Mouse (Mus musculus): Measurements from ENCODE around the gene Usp20. TPM values are rescaled to one million over a fixed set of nuclear protein-coding genes. Genes with fewer than 3 reads are reported as not detected.

Gene Usp20
- polyA plus RNA-seq, 1 experiment, result 8.0 TPM

GRCm38 (mm10) chr2:31053851-31054340 lies 71.8 kb downstream of the Usp20 start:
- Histone ChIP-seq H3K9me3 (no peaks in the 10 kb centered on the region), H3K36me3 (replicated peaks; ENCODE audit: low read length) (peaks cover 100% of the 10 kb centered on the region), H3K4me3 (replicated peaks) (no peak overlapping the region), H3K4me1 (peaks cover 81% of the 10 kb centered on the region), H3K27me3 (replicated peaks) (no peaks in the 10 kb centered on the region)
- no peak for TF ChIP-seq GATA1 (IDR thresholded peaks at IDR 0.05; ENCODE audit: borderline replicate concordance, low read length)
- TF ChIP-seq FLI1 (IDR thresholded peaks at IDR 0.05; ENCODE audit: low read length), result no peak

- no peaks in the 10 kb centered on the region for H3K27me3 ChIP-seq (replicated peaks)
- peak overlapping the region; percentile 53 for H3K4me3 ChIP-seq (replicated peaks)
- TF ChIP-seq GATA1 (IDR thresholded peaks at IDR 0.05; ENCODE audit: borderline replicate concordance, low read length), result no peak
- no peak for TF ChIP-seq FLI1 (IDR thresholded peaks at IDR 0.05; ENCODE audit: low read length)
- H3K4me1 ChIP-seq, result peaks cover 74% of the 10 kb centered on the region
- H3K9me3 ChIP-seq, result no peaks in the 10 kb centered on the region
- H3K36me3 ChIP-seq (replicated peaks; ENCODE audit: low read length), result peaks cover 95% of the 10 kb centered on the region
These were observed 74.0 kb downstream of the Usp20 start for GRCm38 (mm10) chr2:31056070-31056469.

GRCm38 (mm10) chr2:31057549-31058177 lies 75.6 kb downstream of the Usp20 start:
- peaks cover 87% of the 10 kb centered on the region for H3K36me3 ChIP-seq (replicated peaks; ENCODE audit: low read length)
- no peak overlapping the region for H3K4me3 ChIP-seq (replicated peaks)
- no peak for TF ChIP-seq GATA1 (IDR thresholded peaks at IDR 0.05; ENCODE audit: borderline replicate concordance, low read length)
- no peak for TF ChIP-seq FLI1 (IDR thresholded peaks at IDR 0.05; ENCODE audit: low read length)
- peaks cover 73% of the 10 kb centered on the region for H3K4me1 ChIP-seq
- H3K27me3 ChIP-seq (replicated peaks), result no peaks in the 10 kb centered on the region
- H3K9me3 ChIP-seq, result no peaks in the 10 kb centered on the region

GRCm38 (mm10) chr2:31058443-31058842 lies 76.4 kb downstream of the Usp20 start:
- H3K27me3 ChIP-seq (replicated peaks), result no peaks in the 10 kb centered on the region
- H3K4me3 ChIP-seq (replicated peaks), result no peak overlapping the region
- H3K9me3 ChIP-seq, result no peaks in the 10 kb centered on the region
- H3K4me1 ChIP-seq, result peaks cover 75% of the 10 kb centered on the region
- no peak for TF ChIP-seq FLI1 (IDR thresholded peaks at IDR 0.05; ENCODE audit: low read length)
- no peak for TF ChIP-seq GATA1 (IDR thresholded peaks at IDR 0.05; ENCODE audit: borderline replicate concordance, low read length)
- peaks cover 87% of the 10 kb centered on the region for H3K36me3 ChIP-seq (replicated peaks; ENCODE audit: low read length)

GRCm38 (mm10) chr2:31060271-31060670 lies 78.2 kb downstream of the Usp20 start:
- H3K4me1 ChIP-seq, result peaks cover 88% of the 10 kb centered on the region
- no peak overlapping the region for H3K4me3 ChIP-seq (replicated peaks)
- no peaks in the 10 kb centered on the region for H3K9me3 ChIP-seq
- H3K36me3 ChIP-seq (replicated peaks; ENCODE audit: low read length), result peaks cover 86% of the 10 kb centered on the region
- H3K27me3 ChIP-seq (replicated peaks), result no peaks in the 10 kb centered on the region
- TF ChIP-seq FLI1 (IDR thresholded peaks at IDR 0.05; ENCODE audit: low read length), result no peak
- TF ChIP-seq GATA1 (IDR thresholded peaks at IDR 0.05; ENCODE audit: borderline replicate concordance, low read length), result no peak

- TF ChIP-seq GATA1 (IDR thresholded peaks at IDR 0.05; ENCODE audit: borderline replicate concordance, low read length), result 0 out of 3 replicates have a peak, but pooled peaks have one; percentile 52
- TF ChIP-seq FLI1 (IDR thresholded peaks at IDR 0.05; ENCODE audit: low read length), result no peak
- Histone ChIP-seq H3K9me3 (no peaks in the 10 kb centered on the region), H3K4me3 (replicated peaks) (peak overlapping the region; percentile 89), H3K36me3 (replicated peaks; ENCODE audit: low read length) (peaks cover 86% of the 10 kb centered on the region), H3K27me3 (replicated peaks) (no peaks in the 10 kb centered on the region), H3K4me1 (peaks cover 90% of the 10 kb centered on the region)
These were observed 79.0 kb downstream of the Usp20 start for GRCm38 (mm10) chr2:31060787-31061730.

GRCm38 (mm10) chr2:31061868-31062628 lies 80.0 kb downstream of the Usp20 start:
- TF ChIP-seq FLI1 (IDR thresholded peaks at IDR 0.05; ENCODE audit: low read length) (peak; percentile 22; the same call in 1 of the 2 replicates), GATA1 (IDR thresholded peaks at IDR 0.05; ENCODE audit: borderline replicate concordance, low read length) (peak; percentile 81; the same call in 1 of the 3 replicates)
- H3K36me3 ChIP-seq (replicated peaks; ENCODE audit: low read length), result peaks cover 86% of the 10 kb centered on the region
- no peaks in the 10 kb centered on the region for H3K9me3 ChIP-seq
- no peaks in the 10 kb centered on the region for H3K27me3 ChIP-seq (replicated peaks)
- H3K4me1 ChIP-seq, result peaks cover 91% of the 10 kb centered on the region
- peak overlapping the region; percentile 89 for H3K4me3 ChIP-seq (replicated peaks)

- Histone ChIP-seq H3K9me3 (no peaks in the 10 kb centered on the region), H3K4me1 (peaks cover 96% of the 10 kb centered on the region), H3K36me3 (replicated peaks; ENCODE audit: low read length) (peaks cover 85% of the 10 kb centered on the region), H3K27me3 (replicated peaks) (no peaks in the 10 kb centered on the region), H3K4me3 (replicated peaks) (no peak overlapping the region)
- TF ChIP-seq GATA1 (IDR thresholded peaks at IDR 0.05; ENCODE audit: borderline replicate concordance, low read length), result no peak
These were observed 84.1 kb downstream of the Usp20 start for GRCm38 (mm10) chr2:31066019-31066789.
